Mouse (Mus musculus) stomach, embryonic 14.5 days (tissue): ENCODE results near the gene Pirb. TPM values are rescaled to one million over a fixed set of nuclear protein-coding genes. Genes with fewer than 3 reads are reported as not detected.
"Not testable (repeated sequence)": the region's sequence is repeated elsewhere in the genome, so short reads cannot be mapped to it uniquely, and the experiment has no call there.

ENCODE experiments used
- ATAC-seq: fragments of 200-750 bp; cut with Nextera tagmentation; 2 replicates; pipeline ENCODE4 v1.8.0; 2017; ENCODE audit warnings: low read depth, moderate TSS enrichment; ENCODE audit not compliant: insufficient number of reproducible peaks, insufficient read depth, low FRiP score
- H3K27ac ChIP-seq: fragments of 300-500 bp; sonication (generic); 2 replicates; pipeline ENCODE4 v1.5.1; 2014; ENCODE audit warnings: mild to moderate bottlenecking, low read length, moderate library complexity, mixed read lengths
- H3K27me3 ChIP-seq: fragments of 300-500 bp; sonication (generic); 2 replicates; pipeline ENCODE4 v1.6.1; 2014; ENCODE audit warnings: low read length, control low read depth, mixed read lengths; ENCODE audit not compliant: control insufficient read depth, insufficient read depth
- H3K36me3 ChIP-seq: fragments of 300-500 bp; sonication (generic); 2 replicates; pipeline ENCODE4 v1.6.1; 2014; ENCODE audit warnings: mild to moderate bottlenecking, control low read depth, low read length, moderate library complexity, mixed read lengths; ENCODE audit not compliant: control insufficient read depth, insufficient read depth
- H3K4me1 ChIP-seq: fragments of 300-500 bp; sonication (generic); 2 replicates; pipeline ENCODE4 v1.6.1; 2014; ENCODE audit warnings: low read length, control low read depth, mixed read lengths; ENCODE audit not compliant: control insufficient read depth, insufficient read depth
- H3K4me2 ChIP-seq: fragments of 300-500 bp; sonication (generic); replicated peaks from 2 replicates; pipeline ENCODE4 v1.6.1; 2014; ENCODE audit warnings: low read depth, low read length, control low read depth
- H3K4me3 ChIP-seq: fragments of 300-500 bp; sonication (generic); 2 replicates; pipeline ENCODE4 v1.5.1; 2014; ENCODE audit warnings: low read depth, low read length, control low read depth
- H3K9ac ChIP-seq: fragments of 300-500 bp; sonication (generic); replicated peaks from 2 replicates; pipeline ENCODE4 v1.6.1; 2014; ENCODE audit warnings: low read depth, mild to moderate bottlenecking, control low read depth, low read length, moderate library complexity, mixed read lengths
- H3K9me3 ChIP-seq: fragments of 300-500 bp; sonication (generic); 2 replicates; pipeline ENCODE4 v1.6.1; 2016; ENCODE audit warnings: low read depth, low read length, control low read depth; ENCODE audit not compliant: control insufficient read depth
- WGBS: fragments of 180-500 bp; shearing (Covaris S2); extraction: QIAGEN DNeasy Blood & Tissue Kit; methylation state at CpG from one replicate; pipeline ENCODE4 v1.1.7; 2014; 5-methylcytosine and 5-hydroxymethylcytosine counted together
- polyA plus RNA-seq: library from polyadenylated mRNA; unstranded; fragments of >200 nt; fragmentation: Nextera tagmentation; extraction: Ambion mirVana; gene quantifications from 2 replicates; pipeline ENCODE4 v1.2.1, GENCODE M21; 2014

Pirb gene
- polyA plus RNA-seq, 1 experiment from 2014 or later = 0.80 TPM

DNA sequence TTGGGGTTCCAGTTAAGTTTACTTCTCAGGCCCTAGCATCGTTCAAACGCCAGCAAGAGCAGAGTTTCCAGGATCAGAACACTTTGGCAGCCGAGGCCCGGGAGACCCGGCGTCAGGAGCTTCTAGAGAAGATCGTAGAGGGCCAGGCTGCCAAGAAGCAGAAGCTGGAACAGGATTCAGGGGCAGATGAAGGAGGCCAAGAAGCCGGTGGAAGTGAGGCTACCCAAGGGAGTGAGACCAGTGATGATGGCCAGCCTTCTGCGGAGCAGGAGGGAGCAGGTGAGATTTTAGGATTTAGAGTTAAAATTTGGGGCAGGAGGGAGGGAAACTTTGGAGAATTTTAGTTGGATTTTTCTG is 25.3 kb downstream of the Pirb start:
- H3K9ac ChIP-seq = peak overlapping the region; percentile 81
- ATAC-seq, H3K27me3 ChIP-seq, H3K9me3 ChIP-seq: not testable (repeated sequence)
- peak overlapping the region; percentile 99 for H3K27ac ChIP-seq
- H3K4me1 ChIP-seq = peaks cover 16% of the 10 kb centered on the region; the same call in 1 of the 2 replicates
- peak overlapping the region; percentile 66 for H3K4me2 ChIP-seq
- peak overlapping the region; percentile 68 for H3K4me3 ChIP-seq
- 2% methylated on average over 9 of the region's 9 CpGs for WGBS
- H3K36me3 ChIP-seq = peaks cover 29% of the 10 kb centered on the region

- Histone ChIP-seq H3K9ac (peak overlapping the region; percentile 81), H3K4me2 (peak overlapping the region; percentile 66), H3K27ac (peak overlapping the region; percentile 99), H3K36me3 (peaks cover 28% of the 10 kb centered on the region), H3K4me3 (peak overlapping the region; percentile 68), H3K4me1 (peaks cover 16% of the 10 kb centered on the region; the same call in 1 of the 2 replicates), H3K27me3 (no peaks in the 10 kb centered on the region), H3K9me3 (no peaks in the 10 kb centered on the region)
- under 1% methylated on average over 50 of the region's 55 CpGs for WGBS
- peak; percentile 72 for ATAC-seq
Measured at GRCm38 (mm10) chr7:3694076-3694948, 25.9 kb downstream of the Pirb start.

DNA sequence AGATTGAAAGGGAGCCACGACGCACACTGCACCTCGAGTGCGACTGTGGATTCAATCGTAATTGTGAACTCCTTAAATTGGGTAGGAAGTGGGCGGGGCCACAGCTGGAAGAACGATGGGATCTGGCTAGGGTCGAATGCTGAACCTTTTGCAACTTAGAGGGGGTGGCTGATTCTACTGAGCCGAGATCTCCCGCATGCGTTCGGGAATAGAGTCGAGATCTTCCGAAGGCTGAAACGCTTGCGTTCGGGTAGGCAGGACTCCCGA is 26.4 kb downstream of the Pirb start:
- H3K4me1 ChIP-seq = peaks cover 16% of the 10 kb centered on the region; the same call in 1 of the 2 replicates
- H3K27ac ChIP-seq = peak overlapping the region; percentile 99
- ATAC-seq = no peak
- H3K9me3 ChIP-seq = no peaks in the 10 kb centered on the region
- no peaks in the 10 kb centered on the region for H3K27me3 ChIP-seq
- peak overlapping the region; percentile 81 for H3K9ac ChIP-seq
- peaks cover 23% of the 10 kb centered on the region for H3K36me3 ChIP-seq
- peak overlapping the region; percentile 66 for H3K4me2 ChIP-seq
- H3K4me3 ChIP-seq = peak overlapping the region; percentile 68
- under 1% methylated on average over 18 of the region's 18 CpGs for WGBS

GRCm38 (mm10) chr7:3692987-3693808 is 27.0 kb downstream of the Pirb start, which contains the start of gene Mboat7:
Mboat7 (minus strand) TSS chr7:3693523.
- H3K27ac ChIP-seq = peak within 1 kb of the TSS; percentile 99
- H3K36me3 ChIP-seq = peaks cover 21% of the 10 kb centered on the region
- H3K4me2 ChIP-seq = peak within 1 kb of the TSS; percentile 66
- peaks cover 16% of the 10 kb centered on the region; the same call in 1 of the 2 replicates for H3K4me1 ChIP-seq
- ATAC-seq = peak; percentile 89
- under 1% methylated on average over 55 of the region's 55 CpGs for WGBS
- H3K27me3 ChIP-seq = no peaks in the 10 kb centered on the region
- H3K4me3 ChIP-seq = peak within 1 kb of the TSS; percentile 68
- no peaks in the 10 kb centered on the region for H3K9me3 ChIP-seq
- H3K9ac ChIP-seq = peak within 1 kb of the TSS; percentile 81

GRCm38 (mm10) chr7:3692382-3692986 is 27.7 kb downstream of the Pirb start, which contains the start of gene Tsen34:
Tsen34 (plus strand) TSS chr7:3692863.
- H3K9ac ChIP-seq = peak within 1 kb of the TSS; percentile 81
- WGBS = under 1% methylated on average over 49 of the region's 49 CpGs
- H3K4me2 ChIP-seq = peak within 1 kb of the TSS; percentile 66
- H3K9me3 ChIP-seq = no peaks in the 10 kb centered on the region
- H3K27me3 ChIP-seq = no peaks in the 10 kb centered on the region
- H3K27ac ChIP-seq = peak within 1 kb of the TSS; percentile 99
- H3K36me3 ChIP-seq = peaks cover 18% of the 10 kb centered on the region
- peaks cover 16% of the 10 kb centered on the region; the same call in 1 of the 2 replicates for H3K4me1 ChIP-seq
- ATAC-seq = no peak
- H3K4me3 ChIP-seq = peak within 1 kb of the TSS; percentile 68

DNA sequence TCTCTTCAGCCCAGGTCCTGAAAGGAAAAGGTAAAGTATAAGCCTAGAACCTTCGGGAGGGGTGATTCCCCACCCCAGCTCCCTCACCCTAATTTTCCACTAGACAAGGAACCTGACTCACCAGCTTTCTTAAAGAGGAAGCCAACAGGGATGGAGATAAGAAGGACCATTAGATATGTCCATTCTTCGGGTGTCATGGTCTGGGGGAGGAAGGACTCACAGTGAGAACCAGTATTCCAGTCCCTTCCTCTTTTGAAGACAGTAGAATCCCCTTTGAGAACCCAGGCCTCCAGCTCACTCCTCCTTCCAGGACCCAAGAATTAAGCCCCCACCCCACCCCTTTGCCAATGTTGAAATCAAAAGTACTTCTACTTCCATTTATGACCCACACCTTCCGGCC is 28.3 kb downstream of the Pirb start:
- ATAC-seq = no peak
- H3K27ac ChIP-seq = no peak overlapping the region
- WGBS = 18% methylated on average over 3 of the region's 3 CpGs

DNA sequence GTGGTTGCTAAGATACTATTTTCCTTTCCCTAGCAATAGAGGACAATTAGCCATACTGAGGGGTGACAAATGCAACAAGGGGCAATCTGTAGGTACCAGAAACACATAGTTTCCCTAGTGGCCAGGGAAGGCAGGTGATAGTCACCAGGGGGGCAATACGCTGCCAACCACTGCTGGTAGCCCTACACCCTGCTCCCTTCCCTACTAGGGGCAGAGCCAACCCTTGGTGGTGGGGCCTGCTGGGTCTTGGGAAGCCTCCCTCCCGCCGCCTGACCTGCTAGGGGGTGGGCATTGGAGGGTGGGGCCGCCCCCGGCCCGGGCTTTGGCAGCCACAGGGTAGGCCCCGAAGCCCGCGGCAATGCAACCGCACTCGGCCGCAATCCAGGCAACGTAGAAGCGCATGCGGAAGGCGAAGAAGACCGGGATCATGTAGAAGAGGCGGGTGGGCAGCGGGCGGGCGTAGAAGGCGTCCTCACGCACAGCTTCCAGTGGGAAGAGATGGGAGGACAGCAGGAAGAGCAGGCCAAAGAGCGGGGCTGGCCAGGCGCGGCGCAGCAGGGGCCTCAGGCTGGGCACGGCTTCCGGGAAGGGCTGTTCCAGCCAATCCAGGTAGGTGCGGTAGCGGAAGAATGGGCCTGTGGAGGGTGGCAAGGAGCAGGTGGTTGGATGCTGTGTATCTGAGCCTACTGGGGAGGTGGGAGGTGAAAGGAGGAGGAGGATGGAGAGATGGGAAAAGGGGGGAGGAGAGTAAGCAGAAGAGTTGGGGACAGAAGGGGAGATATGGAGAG is 34.6 kb downstream of the Pirb start:
- 84% methylated on average over 31 of the region's 31 CpGs for WGBS
- Histone ChIP-seq H3K4me2 (no peak overlapping the region), H3K9me3 (no peaks in the 10 kb centered on the region), H3K36me3 (peaks cover 26% of the 10 kb centered on the region; the same call in 1 of the 2 replicates), H3K4me1 (no peaks in the 10 kb centered on the region), H3K9ac (no peak overlapping the region), H3K4me3 (no peak overlapping the region), H3K27me3 (no peaks in the 10 kb centered on the region), H3K27ac (no peak overlapping the region)
- ATAC-seq = no peak

More for the DNA sequence above, 28.3 kb downstream of the Pirb start:
- peak overlapping the region; percentile 66 for H3K4me2 ChIP-seq
- no peaks in the 10 kb centered on the region for H3K9me3 ChIP-seq
- peaks cover 16% of the 10 kb centered on the region; the same call in 1 of the 2 replicates for H3K4me1 ChIP-seq
- H3K9ac ChIP-seq = peak overlapping the region; percentile 62
- no peaks in the 10 kb centered on the region for H3K27me3 ChIP-seq
- peaks cover 15% of the 10 kb centered on the region; the same call in 1 of the 2 replicates for H3K36me3 ChIP-seq
- H3K4me3 ChIP-seq = peak overlapping the region; percentile 68
